Mouse (Mus musculus) testis, adult 2 months (tissue): Measurements from ENCODE around the gene Tmem106b.

Experiments
- CTCF ChIP-seq: fragments of 200-500 bp; IDR thresholded peaks from 2 replicates; pipeline ENCODE4 v1.5.1; 2012; ENCODE audit warnings: low read depth, mild to moderate bottlenecking, inconsistent platforms, low read length, moderate library complexity; ENCODE audit not compliant: control insufficient read depth, insufficient read depth, insufficient replicate concordance
- POLR2A ChIP-seq: fragments of 200-500 bp; IDR thresholded peaks from 2 replicates; pipeline ENCODE4 v1.6.1; 2012; ENCODE audit warnings: low read depth, mild to moderate bottlenecking, inconsistent platforms, low read length, moderate library complexity; ENCODE audit not compliant: control insufficient read depth

GRCm38 (mm10) chr6:13082881-13083280, 13.3 kb downstream of the Tmem106b start:
- no peak for TF ChIP-seq CTCF
- TF ChIP-seq POLR2A, result no peak
